Mouse (Mus musculus) liver, embryonic 13.5 days (tissue): ENCODE results near the gene Rprml. TPM values are rescaled to one million over a fixed set of nuclear protein-coding genes. Genes with fewer than 3 reads are reported as not detected.

Experiments
- ATAC-seq: fragments of 200-750 bp; cut with Nextera tagmentation; 2 replicates; pipeline ENCODE4 v1.8.0; 2017; ENCODE audit warnings: low read depth, mild to moderate bottlenecking, moderate number of reproducible peaks, moderate library complexity
- DNase-seq: peaks from one replicate; pipeline ENCODE4 v3.0.0; 2022
- H3K27ac ChIP-seq: fragments of 300-500 bp; sonication (generic); 2 replicates; pipeline ENCODE4 v1.5.1; 2015; ENCODE audit warnings: moderate library complexity, mild to moderate bottlenecking, inconsistent platforms
- H3K27me3 ChIP-seq: fragments of 300-500 bp; sonication (generic); 2 replicates; pipeline ENCODE4 v1.6.1; 2015; ENCODE audit warnings: mild to moderate bottlenecking, inconsistent platforms
- H3K36me3 ChIP-seq: fragments of 300-500 bp; sonication (generic); 2 replicates; pipeline ENCODE4 v1.6.1; 2015; ENCODE audit warnings: mild to moderate bottlenecking, inconsistent platforms
- H3K4me1 ChIP-seq: fragments of 300-500 bp; sonication (generic); replicated peaks from 2 replicates; pipeline ENCODE4 v1.6.1; 2015; ENCODE audit warnings: inconsistent platforms
- H3K4me2 ChIP-seq: fragments of 300-500 bp; sonication (generic); 2 replicates; pipeline ENCODE4 v1.6.1; 2015; ENCODE audit warnings: inconsistent platforms, mild to moderate bottlenecking, moderate library complexity
- H3K4me3 ChIP-seq: fragments of 300-500 bp; sonication (generic); replicated peaks from 2 replicates; pipeline ENCODE4 v1.5.1; 2015; ENCODE audit warnings: mild to moderate bottlenecking, inconsistent platforms
- H3K9ac ChIP-seq: fragments of 300-500 bp; sonication (generic); 2 replicates; pipeline ENCODE4 v1.6.1; 2015; ENCODE audit warnings: mild to moderate bottlenecking, inconsistent platforms
- H3K9me3 ChIP-seq: fragments of 300-500 bp; sonication (generic); replicated peaks from 2 replicates; pipeline ENCODE4 v1.6.1; 2016; ENCODE audit warnings: inconsistent platforms
- WGBS: fragments of 180-500 bp; shearing (Covaris S2); methylation state at CpG from one replicate; pipeline ENCODE4 v1.1.7; 2015; ENCODE audit not compliant: insufficient replicate concordance; 5-methylcytosine and 5-hydroxymethylcytosine counted together
- polyA plus RNA-seq: library from polyadenylated mRNA; unstranded; fragments of >200 nt; fragmentation: Nextera tagmentation; extraction: Ambion mirVana; gene quantifications from 2 replicates; pipeline ENCODE4 v1.2.1, GENCODE M21; 2015

Gene Rprml
- polyA plus RNA-seq = not detected in 2 replicates

DNA sequence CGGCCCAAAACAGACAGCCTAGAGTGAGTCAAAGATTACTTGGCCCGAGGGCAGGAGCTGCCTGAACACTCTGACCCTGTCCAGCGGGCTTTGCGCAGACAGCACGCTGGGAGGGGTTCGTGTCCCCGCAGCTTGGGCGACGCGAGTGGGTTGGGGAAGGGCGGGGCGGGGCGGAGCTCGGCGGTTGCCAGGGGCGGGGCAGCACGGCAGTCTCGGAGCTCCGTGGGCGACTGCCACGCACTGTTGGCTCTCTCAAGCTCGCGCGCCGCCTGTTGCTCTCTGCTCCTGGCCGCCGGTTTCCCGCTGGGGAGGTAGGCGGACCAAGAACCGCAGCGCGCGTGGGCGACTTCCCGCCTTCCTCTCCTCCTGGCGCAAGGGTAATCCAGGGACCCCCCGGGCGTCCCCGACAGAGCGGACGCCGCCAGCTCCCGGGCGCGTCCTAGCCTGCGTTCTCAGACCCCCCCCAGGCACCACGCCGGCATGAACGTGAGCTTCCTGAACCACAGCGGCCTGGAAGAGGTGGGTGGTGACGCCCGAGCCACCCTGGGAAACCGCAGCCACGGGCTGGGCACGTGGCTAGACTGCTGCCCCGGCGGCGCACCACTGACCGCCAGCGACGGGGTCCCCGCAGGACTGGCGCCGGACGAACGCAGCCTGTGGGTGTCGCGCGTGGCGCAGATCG lies at the start of gene Rprml:
Gene Rprml, plus strand, starts transcription at position 270 of the 682 bp plus-strand sequence.
- ATAC-seq = no peak
- H3K36me3 ChIP-seq = no peaks in the 10 kb centered on the region
- H3K9me3 ChIP-seq = no peaks in the 10 kb centered on the region
- 3% methylated on average over 65 of the region's 71 CpGs for WGBS
- no peak for DNase-seq
- peaks cover 89% of the 10 kb centered on the region for H3K27me3 ChIP-seq
- H3K4me3 ChIP-seq = peak within 1 kb of the TSS; percentile 28
- no peak within 1 kb of the TSS for H3K9ac ChIP-seq
- peaks cover 10% of the 10 kb centered on the region; the same call in 1 of the 2 replicates for H3K4me1 ChIP-seq
- H3K27ac ChIP-seq = no peak within 1 kb of the TSS
- H3K4me2 ChIP-seq = peak within 1 kb of the TSS; percentile 43

DNA sequence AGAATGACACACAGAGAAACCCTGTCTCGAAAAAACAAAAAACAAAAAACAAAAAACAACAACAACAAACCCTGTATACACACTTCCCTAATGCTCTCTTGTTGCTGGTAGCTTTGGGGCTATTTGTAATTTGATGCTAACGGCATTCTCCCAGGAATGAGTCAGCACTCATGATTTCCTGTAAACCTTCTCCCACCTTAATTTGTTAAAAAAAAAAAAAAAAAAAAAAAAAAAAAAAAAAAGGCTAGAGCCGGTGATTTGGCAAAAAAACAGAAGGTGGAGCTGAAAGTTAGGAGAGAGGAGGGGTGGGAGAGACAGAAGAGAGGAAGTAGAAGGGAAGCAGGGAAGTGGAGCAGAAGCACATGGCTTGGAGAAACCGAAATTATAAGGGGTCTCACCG lies 42.8 kb upstream of the Rprml start:
- H3K27me3 ChIP-seq = no peaks in the 10 kb centered on the region
- no peak overlapping the region for H3K4me3 ChIP-seq
- no peaks in the 10 kb centered on the region for H3K9me3 ChIP-seq
- no peak overlapping the region for H3K9ac ChIP-seq
- ATAC-seq = no peak
- 18% methylated on average over 5 of the region's 5 CpGs for WGBS
- no peaks in the 10 kb centered on the region for H3K4me1 ChIP-seq
- DNase-seq = no peak
- no peak overlapping the region for H3K27ac ChIP-seq
- H3K4me2 ChIP-seq = no peak overlapping the region
- H3K36me3 ChIP-seq = no peaks in the 10 kb centered on the region

DNA sequence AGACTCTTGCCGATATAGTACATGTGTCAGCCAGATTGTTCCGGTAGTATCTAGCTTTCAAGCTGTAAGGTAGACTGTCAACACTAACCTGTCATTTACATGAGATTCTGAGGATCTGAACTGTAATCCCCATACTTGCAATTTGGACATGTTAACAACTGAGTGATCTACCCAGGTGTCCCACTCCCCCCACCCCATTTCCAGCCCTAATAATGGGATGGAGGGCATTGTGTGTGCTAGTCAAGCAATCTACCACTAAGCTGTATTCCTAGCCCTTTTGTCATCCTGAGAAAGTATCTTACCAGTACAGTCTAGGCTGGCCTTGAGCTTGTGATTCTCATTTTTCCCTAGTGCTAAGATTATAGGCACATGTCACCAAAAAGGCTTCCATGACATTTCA lies 38.6 kb upstream of the Rprml start:
- H3K27me3 ChIP-seq = no peaks in the 10 kb centered on the region
- no peak overlapping the region for H3K9ac ChIP-seq
- DNase-seq (no peak), ATAC-seq (no peak)
- no peaks in the 10 kb centered on the region for H3K36me3 ChIP-seq
- no peak overlapping the region for H3K4me3 ChIP-seq
- H3K27ac ChIP-seq = no peak overlapping the region
- no peaks in the 10 kb centered on the region for H3K9me3 ChIP-seq
- WGBS = 72% methylated on average over 2 of the region's 2 CpGs
- H3K4me1 ChIP-seq = no peaks in the 10 kb centered on the region
- no peak overlapping the region for H3K4me2 ChIP-seq

DNA sequence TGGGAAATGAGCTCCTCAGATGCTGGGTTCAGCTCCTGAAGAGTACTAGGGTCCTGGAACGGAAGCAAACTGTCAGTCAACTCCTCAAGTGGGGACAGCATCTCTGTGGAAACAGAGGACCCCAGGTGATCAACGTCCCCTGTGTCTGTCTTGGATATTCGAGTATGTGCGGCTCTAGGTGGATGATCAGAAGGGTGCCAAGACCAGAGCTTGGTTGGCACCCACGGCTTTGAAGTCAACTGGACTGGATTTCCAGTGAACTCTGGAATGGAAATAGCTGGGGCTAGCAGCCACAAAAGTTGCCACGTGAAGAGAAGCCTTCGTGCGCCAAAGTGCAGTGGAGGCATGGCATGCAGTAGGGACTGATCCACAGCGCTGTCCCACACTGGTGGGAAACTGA lies 28.3 kb upstream of the Rprml start, which contains the start of gene Gm884:
Gene Gm884, minus strand, starts transcription at position 101 of the 400 bp plus-strand sequence.
- H3K4me2 ChIP-seq = no peak within 1 kb of the TSS
- no peak within 1 kb of the TSS for H3K4me3 ChIP-seq
- WGBS = 59% methylated on average over 9 of the region's 9 CpGs
- ATAC-seq = no peak
- H3K9me3 ChIP-seq = no peaks in the 10 kb centered on the region
- DNase-seq = no peak
- no peaks in the 10 kb centered on the region for H3K36me3 ChIP-seq
- no peaks in the 10 kb centered on the region for H3K4me1 ChIP-seq
- H3K27me3 ChIP-seq = no peaks in the 10 kb centered on the region
- no peak within 1 kb of the TSS for H3K27ac ChIP-seq
- no peak within 1 kb of the TSS for H3K9ac ChIP-seq

DNA sequence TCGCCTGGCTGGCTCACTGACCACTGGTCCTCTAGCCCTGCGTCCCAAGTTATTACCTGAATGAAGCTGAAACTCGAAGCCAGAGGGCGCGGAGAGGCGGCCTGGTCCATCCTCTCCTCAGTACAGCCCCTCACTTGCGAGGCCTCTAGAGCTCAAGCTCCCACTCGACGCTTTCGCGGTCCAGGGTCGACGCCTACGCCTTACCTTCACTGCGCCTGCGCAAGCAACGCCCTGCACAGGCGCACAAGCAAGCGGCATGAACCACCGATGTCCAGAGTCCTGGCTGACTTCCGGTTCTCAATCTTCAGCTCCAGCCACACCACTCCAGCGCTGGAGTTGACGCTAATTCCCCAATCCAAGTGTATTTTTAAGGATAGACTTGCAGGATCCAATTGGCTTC lies 21.9 kb upstream of the Rprml start:
- Histone ChIP-seq H3K9ac (no peak overlapping the region), H3K36me3 (no peaks in the 10 kb centered on the region), H3K27me3 (no peaks in the 10 kb centered on the region), H3K4me3 (no peak overlapping the region), H3K4me1 (no peaks in the 10 kb centered on the region), H3K27ac (no peak overlapping the region), H3K9me3 (no peaks in the 10 kb centered on the region), H3K4me2 (no peak overlapping the region)
- DNase-seq (no peak), ATAC-seq (no peak)
- 69% methylated on average over 23 of the region's 23 CpGs for WGBS

DNA sequence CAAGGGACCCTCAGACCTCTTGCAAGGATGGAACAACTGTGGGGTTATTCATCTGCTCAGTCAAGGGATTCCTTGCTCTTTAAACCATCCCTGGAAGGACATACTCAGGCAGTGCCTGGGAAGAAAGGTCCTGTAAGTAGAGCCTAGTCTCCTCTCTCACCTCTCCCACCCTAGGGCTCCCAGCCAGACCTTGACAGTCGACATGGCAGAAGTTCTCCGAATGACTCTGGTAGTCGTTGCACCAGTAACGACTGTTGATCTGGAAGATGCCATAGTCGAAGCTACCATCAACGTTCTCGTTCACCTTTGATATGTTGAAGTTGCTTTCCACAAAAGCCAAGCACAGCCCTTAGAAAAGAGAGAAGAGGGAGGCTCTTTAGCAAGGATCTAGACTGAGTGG lies 14.6 kb upstream of the Rprml start:
- 69% methylated on average over 7 of the region's 7 CpGs for WGBS
- DNase-seq = no peak
- H3K4me2 ChIP-seq = no peak overlapping the region
- H3K27ac ChIP-seq = no peak overlapping the region
- H3K4me3 ChIP-seq = no peak overlapping the region
- H3K36me3 ChIP-seq = no peaks in the 10 kb centered on the region
- no peaks in the 10 kb centered on the region for H3K4me1 ChIP-seq
- H3K27me3 ChIP-seq = peaks cover 8% of the 10 kb centered on the region
- no peak for ATAC-seq
- no peak overlapping the region for H3K9ac ChIP-seq
- H3K9me3 ChIP-seq = no peaks in the 10 kb centered on the region

DNA sequence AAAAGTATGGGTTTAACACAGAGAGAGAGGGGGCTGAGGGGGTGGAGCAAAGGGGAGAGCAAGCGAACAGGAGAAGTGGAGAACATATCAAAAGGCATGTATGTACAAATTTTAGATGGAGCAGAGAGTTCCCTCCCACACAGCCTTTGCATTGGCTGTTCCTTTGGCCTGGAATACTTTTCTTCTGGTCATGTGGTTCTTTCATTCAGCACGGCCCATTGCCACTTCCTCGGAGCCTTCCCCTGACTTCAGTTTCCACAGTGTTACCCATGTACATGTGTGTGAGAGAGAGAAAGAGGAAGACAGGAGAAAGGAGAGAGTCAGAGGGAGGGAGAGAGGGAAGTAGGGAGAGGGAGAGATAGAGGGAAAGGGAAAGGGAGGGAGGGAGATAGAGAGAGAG lies 13.9 kb upstream of the Rprml start:
- Histone ChIP-seq H3K9me3 (no peaks in the 10 kb centered on the region), H3K27me3 (peaks cover 15% of the 10 kb centered on the region), H3K36me3 (no peaks in the 10 kb centered on the region), H3K4me2 (no peak overlapping the region), H3K4me3 (no peak overlapping the region), H3K4me1 (no peaks in the 10 kb centered on the region), H3K9ac (no peak overlapping the region), H3K27ac (no peak overlapping the region)
- WGBS = 67% methylated on average over 3 of the region's 3 CpGs
- ATAC-seq = no peak
- no peak for DNase-seq

DNA sequence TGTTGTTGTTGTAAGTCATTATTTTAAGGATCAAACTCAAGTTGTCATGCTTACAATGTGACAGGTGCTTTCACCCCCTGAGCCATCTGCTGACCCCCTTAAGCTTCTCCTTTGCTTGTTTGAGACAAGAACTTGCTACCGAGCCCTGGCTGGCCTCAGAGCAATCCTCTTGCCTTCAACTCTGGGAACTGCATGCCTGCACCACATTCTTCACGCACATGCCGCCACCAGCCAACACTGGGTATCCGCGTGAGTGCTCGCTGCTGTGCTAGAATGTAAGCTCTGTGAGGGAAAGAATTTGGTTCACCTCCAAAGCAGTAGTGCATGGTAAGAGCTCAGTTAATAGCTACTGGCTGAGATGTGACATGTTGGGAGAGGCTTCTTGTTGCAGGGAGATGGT lies 13.1 kb upstream of the Rprml start:
- Histone ChIP-seq H3K27ac (no peak overlapping the region), H3K4me1 (no peaks in the 10 kb centered on the region), H3K36me3 (no peaks in the 10 kb centered on the region), H3K9me3 (no peaks in the 10 kb centered on the region), H3K4me2 (no peak overlapping the region), H3K27me3 (peaks cover 22% of the 10 kb centered on the region), H3K4me3 (no peak overlapping the region), H3K9ac (no peak overlapping the region)
- ATAC-seq (no peak), DNase-seq (no peak)
- 66% methylated on average over 6 of the region's 6 CpGs for WGBS

DNA sequence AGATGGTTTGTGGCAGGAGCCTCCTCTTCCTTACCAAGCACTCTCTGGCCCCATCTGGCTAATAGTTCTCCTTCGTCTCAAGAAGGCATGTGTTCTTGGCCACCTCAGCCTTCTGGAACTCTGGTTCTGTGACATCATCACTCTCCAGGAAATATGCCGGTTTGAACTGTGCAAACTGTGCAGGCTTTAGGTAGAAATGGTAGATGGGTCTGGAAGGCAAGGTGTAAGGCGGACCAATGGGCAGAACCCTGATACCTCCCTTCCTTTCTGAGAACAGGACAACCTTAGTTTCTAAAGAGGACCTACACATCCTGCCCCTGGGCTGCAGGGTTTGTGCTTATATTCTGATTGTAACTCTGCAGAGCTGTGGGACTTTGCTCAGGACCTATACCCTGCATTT lies 10.6 kb upstream of the Rprml start, which contains the start of gene Lyzl6:
Gene Lyzl6, minus strand, starts transcription at position 101 of the 400 bp plus-strand sequence.
- Histone ChIP-seq H3K4me1 (no peaks in the 10 kb centered on the region), H3K9ac (no peak within 1 kb of the TSS), H3K27me3 (peaks cover 26% of the 10 kb centered on the region), H3K4me3 (no peak within 1 kb of the TSS), H3K4me2 (no peak within 1 kb of the TSS), H3K36me3 (no peaks in the 10 kb centered on the region), H3K9me3 (no peaks in the 10 kb centered on the region), H3K27ac (no peak within 1 kb of the TSS)
- 52% methylated on average over 3 of the region's 3 CpGs for WGBS
- DNase-seq (no peak), ATAC-seq (no peak)

DNA sequence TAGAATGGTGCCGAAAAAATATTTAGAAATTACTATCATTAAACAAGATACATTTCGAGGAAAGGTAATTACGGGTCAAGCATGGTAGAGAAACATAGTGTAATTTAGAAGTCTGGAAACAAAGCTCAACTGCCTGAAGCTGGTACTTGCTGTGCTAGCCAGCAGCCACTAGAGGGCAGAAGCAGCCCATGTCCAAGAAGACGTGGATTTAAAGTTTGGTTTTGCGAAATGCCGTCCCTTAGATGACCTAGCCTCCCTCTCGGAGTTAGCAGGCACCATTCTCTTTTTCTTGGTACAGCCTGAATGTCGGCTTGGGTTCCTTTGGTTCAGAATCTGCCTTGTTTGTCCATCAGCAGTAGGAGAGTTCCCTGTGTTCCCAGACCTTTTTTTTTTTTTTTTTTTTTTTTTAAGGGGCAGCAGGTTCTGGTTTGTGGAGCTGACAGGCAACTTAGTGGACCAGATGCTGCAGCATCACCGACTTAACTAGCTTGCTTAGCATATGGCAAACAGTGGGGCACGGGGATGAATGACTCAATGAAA lies 9.9 kb upstream of the Rprml start:
- 3% methylated on average over 10 of the region's 10 CpGs for WGBS
- no peak overlapping the region for H3K4me2 ChIP-seq
- no peak for ATAC-seq
- peak; percentile 9 for DNase-seq
- no peaks in the 10 kb centered on the region for H3K36me3 ChIP-seq
- no peaks in the 10 kb centered on the region for H3K9me3 ChIP-seq
- H3K4me3 ChIP-seq = no peak overlapping the region
- H3K27ac ChIP-seq = no peak overlapping the region
- H3K4me1 ChIP-seq = no peaks in the 10 kb centered on the region
- H3K9ac ChIP-seq = no peak overlapping the region
- peaks cover 26% of the 10 kb centered on the region for H3K27me3 ChIP-seq

DNA sequence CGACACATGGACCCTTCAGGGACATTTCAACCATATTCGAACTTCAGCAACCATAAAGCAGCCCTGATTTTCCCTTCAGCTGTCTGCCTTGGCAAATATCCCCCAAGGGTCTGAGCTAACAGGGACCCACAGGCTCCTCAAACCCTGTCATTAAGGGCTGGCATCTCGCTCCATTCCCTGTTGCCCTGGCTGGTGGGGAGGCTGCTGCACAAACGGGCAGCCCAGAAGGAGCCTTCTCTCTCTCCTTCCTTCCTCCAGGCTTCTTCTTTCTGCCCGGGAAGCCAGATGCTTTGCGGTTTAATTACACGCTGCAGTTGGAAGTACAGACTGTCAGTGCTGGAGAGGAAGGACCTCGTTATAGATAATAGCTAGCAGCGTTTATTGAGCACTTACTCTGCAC lies 6.2 kb upstream of the Rprml start:
- Histone ChIP-seq H3K27ac (no peak overlapping the region), H3K4me3 (no peak overlapping the region), H3K9me3 (no peaks in the 10 kb centered on the region), H3K4me1 (no peaks in the 10 kb centered on the region), H3K36me3 (no peaks in the 10 kb centered on the region), H3K9ac (no peak overlapping the region), H3K27me3 (peaks cover 52% of the 10 kb centered on the region), H3K4me2 (no peak overlapping the region)
- ATAC-seq (no peak), DNase-seq (no peak)
- 49% methylated on average over 9 of the region's 9 CpGs for WGBS

DNA sequence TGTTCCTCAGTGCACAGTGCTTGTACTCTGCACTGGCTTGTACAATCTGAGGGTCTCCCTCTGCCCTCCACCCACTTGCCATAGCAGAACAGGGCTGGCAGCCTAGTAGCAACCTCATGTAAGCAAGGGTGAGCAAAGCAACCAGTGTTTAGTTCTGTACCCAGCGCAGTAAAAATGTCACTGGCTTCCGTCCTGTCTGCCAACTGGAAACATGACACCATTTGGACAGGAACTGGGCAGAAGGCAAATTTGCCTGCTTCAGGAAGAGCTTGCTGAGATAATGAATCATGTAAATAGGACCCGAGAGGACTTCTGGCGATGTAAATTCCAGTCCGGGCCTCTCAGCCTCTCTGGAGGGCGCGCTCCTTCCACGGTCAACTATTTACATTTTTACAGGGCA lies 3.6 kb upstream of the Rprml start:
- Histone ChIP-seq H3K4me2 (no peak overlapping the region), H3K27ac (no peak overlapping the region), H3K9ac (no peak overlapping the region), H3K4me3 (no peak overlapping the region), H3K4me1 (peaks cover 10% of the 10 kb centered on the region; the same call in 1 of the 2 replicates), H3K36me3 (no peaks in the 10 kb centered on the region), H3K9me3 (no peaks in the 10 kb centered on the region), H3K27me3 (peaks cover 60% of the 10 kb centered on the region)
- ATAC-seq (no peak), DNase-seq (no peak)
- 68% methylated on average over 8 of the region's 8 CpGs for WGBS
